Mouse (Mus musculus) kidney, adult 2 months (tissue): Measurements from ENCODE around the gene Ap2a1. TPM values are rescaled to one million over a fixed set of nuclear protein-coding genes. Genes with fewer than 3 reads are reported as not detected.

Source experiments
- DNase-seq: peaks from one replicate; pipeline ENCODE4 v3.0.0; 2021
- H3K27ac ChIP-seq: fragments of 200-500 bp; 2 replicates; pipeline ENCODE4 v1.5.1; 2012; ENCODE audit warnings: low read depth, low read length, control low read depth, inconsistent platforms; ENCODE audit not compliant: insufficient read depth
- H3K27me3 ChIP-seq: fragments of 200-500 bp; replicated peaks from 2 replicates; pipeline ENCODE4 v1.6.1; 2012; ENCODE audit warnings: mild to moderate bottlenecking, moderate library complexity, low read length, inconsistent platforms; ENCODE audit not compliant: control insufficient read depth, insufficient read depth
- H3K36me3 ChIP-seq: fragments of 200-500 bp; 2 replicates; pipeline ENCODE4 v1.6.1; 2012; ENCODE audit warnings: mild to moderate bottlenecking, moderate library complexity, low read length, inconsistent platforms; ENCODE audit not compliant: control insufficient read depth, insufficient read depth
- H3K4me1 ChIP-seq: fragments of 200-500 bp; 2 replicates; pipeline ENCODE4 v1.6.1; 2011; ENCODE audit warnings: low read length; ENCODE audit not compliant: control insufficient read depth, insufficient read depth
- H3K4me3 ChIP-seq: fragments of 200-500 bp; 2 replicates; pipeline ENCODE4 v1.5.1; 2011; ENCODE audit warnings: mild to moderate bottlenecking, low read depth, low read length, control low read depth; ENCODE audit not compliant: insufficient read depth
- CTCF ChIP-seq: fragments of 200-500 bp; conservative IDR thresholded peaks from 2 replicates; pipeline ENCODE4 v1.5.1; 2011; ENCODE audit warnings: low read depth, mild to moderate bottlenecking, control low read depth, low read length, moderate library complexity, mixed read lengths; ENCODE audit not compliant: insufficient read depth, insufficient read length
- POLR2A ChIP-seq: fragments of 200-500 bp; IDR thresholded peaks from one replicate; pipeline ENCODE4 v1.6.1; 2011; ENCODE audit warnings: low read depth, low read length, control low read depth
- WGBS: fragments of 180-500 bp; shearing (Covaris S2); methylation state at CpG from one replicate; pipeline ENCODE4 v1.1.7; 2018; 5-methylcytosine and 5-hydroxymethylcytosine counted together
- polyA plus RNA-seq: library from polyadenylated mRNA; depleted of rRNA; stranded (reverse); fragments of >200 nt; gene quantifications from 2 replicates; pipeline ENCODE4 v1.2.3, GENCODE M21; 2012

The Ap2a1 gene
- polyA plus RNA-seq, 1 experiment, result 58.0 TPM

GRCm38 (mm10) chr7:44871181-44871580 lies 58.1 kb downstream of the Ap2a1 start:
- H3K27ac ChIP-seq, result no peak overlapping the region
- H3K4me3 ChIP-seq, result no peak overlapping the region
- WGBS, result 83% methylated on average over 1 of the region's 1 CpGs
- H3K4me1 ChIP-seq, result peaks cover 18% of the 10 kb centered on the region
- no peak for DNase-seq
- no peaks in the 10 kb centered on the region for H3K36me3 ChIP-seq
- no peaks in the 10 kb centered on the region for H3K27me3 ChIP-seq
- TF ChIP-seq POLR2A, result no peak
- no peak for TF ChIP-seq CTCF

GRCm38 (mm10) chr7:44870614-44871013 lies 58.7 kb downstream of the Ap2a1 start:
- TF ChIP-seq POLR2A (no peak), CTCF (no peak)
- no peak for DNase-seq
- no peaks in the 10 kb centered on the region for H3K36me3 ChIP-seq
- no peak overlapping the region for H3K27ac ChIP-seq
- H3K27me3 ChIP-seq, result no peaks in the 10 kb centered on the region
- H3K4me3 ChIP-seq, result no peak overlapping the region
- WGBS, result 81% methylated on average over 6 of the region's 6 CpGs
- peaks cover 21% of the 10 kb centered on the region for H3K4me1 ChIP-seq

GRCm38 (mm10) chr7:44869697-44870528 lies 59.4 kb downstream of the Ap2a1 start, which contains the start of gene Ptov1:
Gene Ptov1 (minus strand): TSS chr7:44869788.
- H3K27me3 ChIP-seq, result no peaks in the 10 kb centered on the region
- peak within 1 kb of the TSS; percentile 98 for H3K27ac ChIP-seq
- 3% methylated on average over 29 of the region's 29 CpGs for WGBS
- 0 out of 2 replicates have a peak, but pooled peaks have one; percentile 4 for TF ChIP-seq CTCF
- peak; percentile 68 for TF ChIP-seq POLR2A
- no peaks in the 10 kb centered on the region for H3K36me3 ChIP-seq
- peak; percentile 97 for DNase-seq
- peak within 1 kb of the TSS; percentile 90 for H3K4me3 ChIP-seq
- H3K4me1 ChIP-seq, result peaks cover 21% of the 10 kb centered on the region

- Histone ChIP-seq H3K4me1 (peaks cover 21% of the 10 kb centered on the region), H3K36me3 (no peaks in the 10 kb centered on the region), H3K27ac (peak overlapping the region; percentile 98), H3K4me3 (peak overlapping the region; percentile 90), H3K27me3 (no peaks in the 10 kb centered on the region)
- TF ChIP-seq POLR2A (no peak), CTCF (no peak)
- under 1% methylated on average over 103 of the region's 108 CpGs for WGBS
- DNase-seq, result peak; percentile 78
Observed at GRCm38 (mm10) chr7:44868919-44869696, 60.2 kb downstream of the Ap2a1 start.

- Histone ChIP-seq H3K4me1 (peaks cover 21% of the 10 kb centered on the region), H3K27me3 (no peaks in the 10 kb centered on the region), H3K27ac (peak overlapping the region; percentile 42), H3K4me3 (peak overlapping the region; percentile 90), H3K36me3 (no peaks in the 10 kb centered on the region)
- DNase-seq, result peak; percentile 58
- TF ChIP-seq POLR2A (no peak), CTCF (no peak)
- 5% methylated on average over 16 of the region's 16 CpGs for WGBS
Observed at GRCm38 (mm10) chr7:44868465-44868864, 60.8 kb downstream of the Ap2a1 start.

- Histone ChIP-seq H3K4me3 (peak overlapping the region; percentile 90; the same call in 1 of the 2 replicates), H3K36me3 (no peaks in the 10 kb centered on the region), H3K27me3 (no peaks in the 10 kb centered on the region), H3K27ac (peak overlapping the region; percentile 42), H3K4me1 (peaks cover 21% of the 10 kb centered on the region)
- WGBS, result 35% methylated on average over 9 of the region's 9 CpGs
- no peak for TF ChIP-seq CTCF
- no peak for TF ChIP-seq POLR2A
- DNase-seq, result no peak
Observed at GRCm38 (mm10) chr7:44867802-44868201, 61.5 kb downstream of the Ap2a1 start.
